Mouse (Mus musculus): ENCODE measurements at regions not wholly inside any gene's neighbourhood (a gene's known extent, or its start where the extent isn't known, plus 50 kb on each side); places are given as distances from the start of the nearest gene placed in this dataset.

- no peak for TF ChIP-seq CTCF (IDR thresholded peaks at IDR 0.05; ENCODE audit: low read depth, low read length)
- no peak for TF ChIP-seq POLR2A (IDR thresholded peaks at IDR 0.05; ENCODE audit: extremely low read depth, insufficient read depth, low read length)
Measured at GRCm38 (mm10) chrX:19311809-19312559, 169.1 kb downstream of the Tex13c3 start.

All from liver, adult 2 months (tissue).